Mouse (Mus musculus) frontal cortex, postnatal 10 days (tissue): ENCODE data around the gene Samd14.

Experiments
- DNase-seq, 2 experiments: peaks; one replicate each; pipeline ENCODE4 v3.0.0; 2022; ENCODE audit warnings: low spot score in 2 of 2, mixed read lengths in 1 of 2

The Samd14 gene

DNA sequence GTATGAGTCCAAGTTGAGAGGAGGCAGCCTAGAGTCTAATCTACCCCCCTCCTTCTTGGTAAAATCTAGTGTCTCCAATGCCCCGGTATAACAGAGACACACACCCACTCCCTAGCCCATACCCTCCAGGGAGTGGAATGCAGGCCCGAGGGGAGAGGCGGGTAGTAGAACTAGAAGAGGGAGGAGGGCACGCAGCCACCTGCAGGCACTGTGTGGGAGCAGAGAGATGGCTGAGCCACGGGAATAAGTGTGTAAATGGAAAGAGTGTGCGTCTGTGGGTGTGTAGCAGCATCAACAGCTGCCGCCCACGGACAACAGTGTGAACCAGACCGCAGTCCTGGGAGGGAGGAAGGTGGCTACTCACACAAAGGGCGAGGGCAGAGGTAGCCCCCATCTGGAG is 25.2 kb downstream of the Samd14 start:
- no peak for DNase-seq

DNA sequence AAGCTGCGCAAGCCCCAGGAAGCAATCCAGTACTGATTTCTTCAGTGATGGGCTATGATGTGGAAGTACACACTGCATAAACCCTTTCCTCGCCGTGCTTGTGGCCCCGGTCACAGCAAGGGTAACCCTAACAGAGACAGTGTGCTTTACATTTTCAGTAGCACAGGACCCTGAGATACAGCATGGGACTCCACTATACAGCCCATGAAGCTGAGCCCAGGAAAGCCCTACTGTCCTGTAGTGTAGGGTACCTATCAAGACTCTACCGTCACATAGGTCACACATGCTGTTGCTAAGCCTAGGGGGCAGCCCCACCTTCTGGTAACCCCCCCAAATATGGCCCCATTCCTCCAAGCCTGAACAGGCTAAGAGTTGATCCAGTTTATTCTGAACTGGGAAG is 26.8 kb downstream of the Samd14 start:
- no peak for DNase-seq

DNA sequence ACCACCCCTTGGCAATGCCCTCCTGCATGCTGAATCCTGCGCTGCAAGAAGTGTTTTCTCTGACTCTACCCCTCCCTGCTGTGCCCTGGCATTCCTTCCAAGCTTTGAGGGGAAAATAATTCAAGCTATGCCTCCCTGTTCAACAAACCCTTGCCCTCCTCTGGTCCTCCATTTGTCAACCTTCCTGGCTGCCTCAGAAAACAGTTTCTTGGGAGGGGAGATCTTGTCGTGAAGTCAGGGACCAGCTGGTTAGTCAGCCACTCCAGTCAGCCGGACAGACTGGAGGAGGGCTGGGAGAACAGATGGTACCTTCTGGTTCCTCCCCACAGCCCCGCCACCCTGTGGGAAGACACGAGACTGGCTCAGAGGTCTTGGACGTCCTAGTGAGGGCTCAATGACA is 27.6 kb downstream of the Samd14 start:
- DNase-seq: no peak

DNA sequence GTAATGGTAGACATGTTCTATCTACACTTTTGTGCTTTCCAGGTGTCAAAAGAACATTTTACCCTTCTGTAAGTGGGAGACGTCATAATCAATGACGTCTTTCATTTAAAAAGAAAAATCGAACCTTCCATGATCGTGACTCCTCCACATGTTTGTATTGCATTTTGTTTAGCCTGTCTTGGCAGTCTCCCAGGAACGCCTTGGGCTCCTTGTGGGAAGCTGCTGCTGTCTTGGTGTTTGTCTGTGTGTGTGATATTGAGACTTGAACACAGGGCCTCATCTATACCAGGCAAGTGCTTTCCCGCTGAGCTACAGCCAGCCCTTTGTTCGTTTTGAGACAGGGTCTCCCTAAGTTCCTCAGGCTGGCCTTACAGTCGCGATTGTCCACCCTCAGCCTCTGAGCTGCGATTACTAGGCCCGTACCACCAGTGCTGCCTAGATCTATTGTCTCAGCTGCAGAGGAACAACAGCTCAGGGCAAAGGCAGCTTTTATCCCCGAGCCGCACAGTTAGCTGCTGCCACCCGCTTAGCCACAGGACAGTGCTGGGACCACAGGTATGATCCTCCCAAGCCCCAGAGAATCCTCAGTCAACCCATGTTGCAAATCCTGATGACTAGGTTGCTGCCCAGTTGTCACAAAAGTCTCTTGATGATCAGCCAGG is 28.6 kb downstream of the Samd14 start:
- no peak for DNase-seq

DNA sequence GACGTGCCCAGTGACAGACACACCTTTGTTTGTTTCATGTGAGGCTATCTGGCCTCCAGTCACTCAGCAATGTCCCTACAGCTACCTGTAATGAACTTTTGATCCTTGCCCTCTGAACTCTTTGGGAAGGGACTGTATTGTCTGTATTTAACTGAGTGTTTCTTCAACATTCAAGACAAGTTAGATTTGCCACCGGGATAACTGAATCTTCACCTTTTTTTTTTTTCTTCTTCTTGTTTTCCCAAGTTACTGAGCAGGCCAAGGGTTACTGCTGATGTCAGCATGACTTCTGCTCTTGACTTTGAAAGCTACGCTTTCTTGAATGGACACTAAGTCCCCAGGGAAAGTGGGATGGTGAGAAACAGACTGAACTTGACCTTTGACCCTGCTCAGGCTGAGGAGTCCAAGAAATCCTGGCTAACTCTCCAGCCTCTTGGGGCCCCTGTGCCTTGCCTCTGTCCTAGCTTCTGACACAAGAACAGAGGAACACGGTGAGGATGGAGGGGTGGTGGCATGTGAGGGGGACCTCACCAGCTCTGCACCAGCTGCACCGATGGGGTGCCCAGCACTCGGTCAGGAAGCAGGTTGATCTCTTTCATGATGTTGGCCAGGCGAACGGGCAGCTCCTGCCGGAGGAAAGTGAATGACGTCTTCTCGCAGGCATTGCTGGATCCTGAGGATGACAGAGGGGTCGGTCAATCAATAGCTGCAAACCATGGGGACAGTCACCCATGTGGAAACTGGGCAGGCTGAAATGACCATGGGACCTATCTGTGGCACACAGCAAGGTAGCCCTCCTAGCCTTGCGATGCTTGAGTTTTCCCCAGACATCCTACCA is 29.4 kb downstream of the Samd14 start:
- no peak for DNase-seq

DNA sequence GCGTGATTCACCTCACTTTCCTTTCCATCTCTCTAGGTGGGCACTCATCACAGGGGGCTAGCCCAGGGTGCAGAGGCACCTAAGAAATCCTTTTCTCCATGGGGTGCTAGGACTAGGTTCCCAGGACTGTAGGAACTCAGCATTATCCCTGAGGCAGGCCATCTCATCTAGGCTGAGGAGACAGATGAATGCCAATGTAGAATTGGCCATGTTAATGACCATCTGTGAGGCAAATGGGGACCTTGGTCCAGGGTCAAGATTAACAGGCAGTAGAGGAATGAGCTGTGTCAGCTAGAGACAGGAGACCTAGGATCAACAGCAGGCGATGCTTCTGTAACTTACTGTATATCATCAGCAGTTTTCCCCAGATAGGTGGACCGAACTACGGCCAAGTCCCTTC is 30.1 kb downstream of the Samd14 start:
- DNase-seq: no peak

DNA sequence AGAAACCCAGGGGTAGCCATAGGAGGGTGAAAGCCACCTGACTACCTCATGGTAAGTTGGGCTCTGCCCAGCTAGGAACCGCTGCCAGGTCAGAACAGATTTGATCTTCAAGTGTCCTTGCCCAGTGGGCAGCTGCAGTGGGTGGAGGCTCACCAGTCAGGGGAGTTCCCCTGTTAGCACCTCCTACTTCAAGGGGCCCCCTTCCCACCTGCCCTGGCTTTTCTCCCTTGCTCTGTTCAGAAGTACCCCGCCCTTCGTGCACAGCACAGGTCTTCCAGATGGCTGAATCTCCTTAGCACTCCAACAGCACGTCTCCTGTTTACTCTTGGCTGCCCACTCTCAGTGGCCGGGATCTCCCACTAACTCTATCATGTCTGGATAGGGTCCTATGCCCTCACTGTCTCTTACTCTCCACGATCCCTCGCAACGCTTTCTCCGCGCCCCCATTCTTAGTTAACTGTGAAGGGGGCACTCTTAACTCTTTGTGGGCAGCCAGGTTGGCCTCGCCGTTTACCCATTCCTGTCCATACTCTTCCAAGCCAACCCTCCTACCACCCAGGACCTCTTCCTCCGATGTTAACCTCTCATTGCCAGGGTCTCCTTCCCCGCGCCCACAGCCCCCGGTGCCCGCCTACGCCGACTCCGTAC is 30.9 kb downstream of the Samd14 start:
- DNase-seq: no peak

DNA sequence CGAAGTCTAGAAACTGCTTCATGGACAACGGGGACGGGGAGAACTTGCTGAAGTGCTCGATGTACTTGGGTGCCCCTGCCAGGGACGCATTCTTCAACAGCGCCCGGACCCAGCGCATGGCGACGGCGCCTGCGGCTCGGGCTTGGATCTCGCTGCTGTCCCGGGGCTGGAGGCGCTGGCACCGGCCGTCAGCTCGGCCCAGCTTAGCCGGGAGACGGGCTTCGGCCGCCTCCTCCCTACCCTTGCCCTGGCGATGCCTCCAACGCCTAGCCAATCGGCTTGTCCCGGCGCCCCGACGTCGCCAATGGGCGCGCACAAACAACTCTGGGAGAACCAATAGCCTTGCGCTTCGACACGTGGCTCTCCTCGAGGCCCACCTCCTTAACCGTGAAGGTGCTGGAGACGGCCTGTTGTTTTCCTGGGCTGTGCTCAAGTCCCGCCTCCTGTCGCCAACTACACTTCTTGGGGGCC is 31.5 kb downstream of the Samd14 start, which contains the start of gene Pdk2:
Pdk2 (minus strand) TSS at position 216 of the 471 bp plus-strand sequence.
- peak; percentile 96 for DNase-seq

DNA sequence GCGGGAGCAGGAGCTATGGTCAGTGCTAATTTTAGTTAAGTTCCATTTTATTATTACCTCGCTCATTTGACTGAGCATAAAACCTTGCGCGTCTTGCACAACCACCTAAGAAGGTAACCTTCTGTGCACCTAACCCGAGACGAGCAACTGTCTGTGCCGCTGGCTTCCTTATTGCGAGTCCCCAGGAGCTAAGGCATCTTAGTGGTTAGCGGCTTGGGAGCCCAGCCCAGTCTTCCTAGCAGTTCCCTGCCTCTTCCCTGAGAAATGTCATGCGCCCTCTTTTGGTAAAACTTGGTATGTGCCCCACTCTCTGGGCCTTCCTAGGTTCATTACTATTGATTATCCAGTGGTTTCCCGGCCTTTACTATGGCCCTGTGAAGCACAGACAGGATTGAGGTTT is 32.4 kb downstream of the Samd14 start:
- peak in 1 of 2 experiments; percentile 77 for DNase-seq

DNA sequence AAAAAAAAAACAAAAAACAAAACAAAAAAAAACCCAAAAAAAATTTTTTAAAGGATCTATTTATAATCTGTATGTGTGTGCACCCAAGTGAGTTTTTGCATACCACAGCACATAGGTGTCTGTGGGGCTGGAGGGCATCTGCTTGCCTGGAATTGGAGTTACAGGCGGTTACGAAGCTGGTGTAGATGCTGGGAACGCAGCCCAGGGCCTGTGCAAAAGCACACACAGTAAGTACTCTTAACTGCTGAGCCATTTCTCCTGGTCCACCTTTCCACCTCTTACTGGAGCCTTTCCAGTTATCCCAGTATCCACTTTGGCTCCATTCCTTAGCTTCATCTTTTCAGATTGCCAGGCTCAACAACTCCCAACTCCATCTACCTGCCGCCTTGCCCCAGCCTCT is 33.4 kb downstream of the Samd14 start:
- DNase-seq: no peak

DNA sequence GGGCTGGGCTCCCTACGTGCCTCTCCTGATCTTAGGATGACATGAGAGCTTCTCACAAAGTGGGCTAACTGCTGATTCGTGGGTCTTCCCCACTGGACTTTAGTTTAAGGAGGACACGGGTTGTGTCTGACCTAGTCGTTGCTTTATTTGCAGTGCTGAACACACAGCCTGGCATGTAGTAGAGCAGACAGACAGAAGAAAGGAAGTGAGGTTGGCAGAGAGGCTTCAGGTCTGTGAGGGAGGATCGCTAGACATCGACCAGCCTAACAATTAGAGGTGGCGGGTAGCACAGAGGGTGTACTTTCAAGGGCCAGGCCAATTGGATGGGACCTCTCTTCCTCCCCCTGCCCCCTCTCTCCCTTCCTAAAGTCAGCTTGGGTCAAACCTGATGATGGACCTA is 33.9 kb downstream of the Samd14 start:
- no peak for DNase-seq

DNA sequence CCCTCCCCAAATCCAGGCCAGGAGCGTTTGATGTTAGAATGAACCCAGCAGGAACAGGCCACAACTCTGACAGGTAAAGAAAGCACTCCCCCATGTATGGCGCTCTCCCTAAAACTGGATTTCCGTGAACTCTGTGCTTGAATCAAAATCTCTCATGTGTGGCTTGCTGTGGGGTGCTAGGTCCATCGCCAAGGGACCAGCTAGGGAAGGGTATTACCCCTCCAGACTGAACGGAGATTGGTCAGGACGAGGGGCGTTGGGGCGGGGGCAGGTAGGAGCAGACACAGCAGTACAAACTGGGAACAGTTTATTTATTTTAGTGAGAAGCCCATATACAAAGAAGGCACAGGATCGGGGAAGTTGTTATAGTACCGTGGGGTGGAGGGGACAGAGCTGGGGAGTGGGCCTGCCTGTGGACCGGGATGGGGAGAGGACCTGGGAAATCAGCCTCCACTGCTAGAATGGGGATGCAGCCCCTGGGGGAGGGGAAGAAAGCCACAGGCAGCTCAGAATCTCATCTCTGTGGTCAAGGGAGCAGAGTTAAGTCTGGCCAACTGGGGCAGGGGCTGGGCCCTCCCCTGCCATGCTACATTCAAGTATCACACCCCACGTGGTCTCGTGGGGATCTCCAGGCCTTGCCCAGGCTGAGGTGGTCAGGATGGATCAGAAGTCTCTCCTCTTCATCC is 34.6 kb downstream of the Samd14 start:
- DNase-seq: no peak

DNA sequence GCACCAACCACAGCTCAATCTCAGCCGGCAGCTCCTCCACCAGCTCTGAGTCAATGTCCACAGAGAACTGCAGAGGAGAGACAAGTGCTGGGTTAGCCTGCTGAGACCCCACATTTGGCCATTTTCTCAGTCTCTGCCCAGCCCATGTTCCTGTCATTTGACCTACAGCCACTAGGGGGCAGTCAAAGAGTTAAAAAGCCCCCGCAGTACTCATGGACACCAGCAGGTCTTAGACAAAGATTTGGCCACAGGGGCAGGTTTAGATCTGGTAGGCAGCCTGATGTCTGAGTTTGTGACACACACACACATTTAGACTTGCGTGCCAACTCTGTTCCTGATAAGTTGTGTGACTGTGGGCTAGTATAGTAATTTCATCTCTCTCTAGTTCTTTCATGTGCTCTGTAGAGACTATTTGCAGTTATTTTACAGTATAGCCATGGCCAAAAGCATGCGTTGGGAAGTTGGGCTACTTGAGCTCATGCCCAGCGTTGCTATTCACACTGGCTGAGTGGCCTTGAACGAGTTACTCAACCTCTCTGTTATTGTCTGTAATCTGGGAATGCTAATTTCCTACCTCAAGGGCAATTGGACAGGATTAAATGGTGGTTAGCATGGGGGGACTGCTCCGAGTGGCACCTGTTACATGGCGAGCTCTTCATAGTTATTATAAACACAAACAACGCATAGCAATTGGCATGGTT is 37.5 kb downstream of the Samd14 start:
- DNase-seq: no peak

DNA sequence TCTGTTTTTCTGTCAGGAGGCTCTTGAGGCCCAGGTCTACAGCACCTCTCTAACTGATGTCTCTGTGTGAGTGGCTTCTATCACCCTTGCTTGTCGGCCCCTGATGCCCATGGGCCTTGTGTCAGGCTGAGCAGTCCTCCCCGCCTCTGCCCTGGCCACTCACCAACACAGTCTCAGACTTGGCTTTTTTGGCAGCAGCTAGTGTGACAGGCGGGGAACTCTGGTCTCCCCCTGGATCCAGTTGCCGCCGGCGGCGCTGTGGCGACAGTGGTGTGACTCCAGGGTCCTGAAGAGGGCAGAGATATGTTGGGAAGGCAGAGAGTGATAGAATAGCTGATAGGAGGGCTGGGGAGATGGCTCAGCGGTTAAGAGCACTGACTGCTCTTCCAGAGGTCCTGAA is 43.4 kb downstream of the Samd14 start:
- DNase-seq: no peak

DNA sequence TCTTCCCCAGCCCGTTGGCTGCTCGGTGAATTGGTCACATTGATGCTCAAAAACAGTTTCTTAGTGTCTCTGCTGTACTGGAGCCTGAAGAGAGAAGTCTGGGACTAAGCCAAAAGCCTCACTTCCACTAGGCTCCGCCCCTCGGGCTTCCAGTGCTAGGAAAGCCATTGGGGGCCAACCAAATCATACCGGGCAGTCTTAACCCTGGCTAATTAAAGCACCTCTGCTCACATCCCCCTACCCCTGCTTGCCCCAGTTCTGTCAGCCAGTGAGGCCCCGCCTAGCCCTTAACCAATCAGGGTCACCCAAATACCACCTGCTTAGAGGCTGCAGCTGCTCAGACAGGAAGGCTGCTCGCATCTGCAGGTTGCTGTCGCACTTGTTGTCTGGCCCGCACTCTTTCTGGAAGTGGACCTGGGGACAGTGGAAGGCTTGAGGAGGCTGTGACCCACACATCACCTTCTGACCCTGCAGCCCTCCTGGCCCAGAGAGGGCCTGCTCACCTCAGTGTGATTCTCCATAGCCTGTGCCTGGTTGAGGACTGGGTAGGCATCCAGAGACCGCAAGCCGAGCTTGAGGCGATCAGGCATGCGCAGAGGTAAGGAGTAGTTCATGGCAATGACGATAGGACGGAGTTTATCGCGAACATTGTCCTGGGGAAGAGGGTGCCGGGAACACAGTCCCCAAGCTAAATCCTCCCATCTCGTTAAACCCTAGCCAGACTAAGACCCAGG is 47.3 kb downstream of the Samd14 start:
- DNase-seq: no peak

DNA sequence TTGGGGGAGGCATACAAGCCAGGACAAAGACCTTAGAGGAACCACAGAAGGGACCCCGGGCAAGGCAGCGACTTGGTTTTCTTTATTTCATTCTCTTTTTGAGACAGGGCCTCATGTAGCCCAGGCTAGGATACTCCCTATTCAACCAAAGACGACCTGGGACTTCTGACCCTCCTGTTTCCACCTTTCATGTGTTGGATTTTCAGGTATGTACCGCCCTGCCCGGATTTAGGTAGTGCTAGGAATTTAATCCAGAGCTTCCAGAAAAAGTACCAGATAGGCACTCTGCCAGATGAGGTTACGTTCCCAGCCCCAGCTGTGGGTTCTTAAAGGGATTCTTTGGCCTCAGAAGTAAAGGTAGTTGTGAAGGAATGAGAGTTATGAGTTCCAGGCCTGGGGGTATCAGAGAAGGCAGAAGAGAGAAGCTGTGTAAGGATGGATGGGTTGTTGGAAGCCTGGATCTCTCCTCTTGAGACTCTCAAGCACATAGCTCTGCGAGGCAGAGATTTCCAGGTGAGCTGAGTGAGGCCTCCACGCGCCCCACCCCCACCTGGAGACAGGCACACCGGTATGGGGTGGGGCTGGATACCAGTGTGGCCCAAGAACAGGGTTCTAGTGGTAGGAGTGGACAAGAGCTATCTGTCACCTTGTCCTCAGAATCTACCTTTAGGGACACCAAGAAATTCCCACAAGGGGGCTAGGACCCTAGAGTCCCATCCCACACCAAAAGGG is 59.7 kb downstream of the Samd14 start:
- DNase-seq: no peak

DNA sequence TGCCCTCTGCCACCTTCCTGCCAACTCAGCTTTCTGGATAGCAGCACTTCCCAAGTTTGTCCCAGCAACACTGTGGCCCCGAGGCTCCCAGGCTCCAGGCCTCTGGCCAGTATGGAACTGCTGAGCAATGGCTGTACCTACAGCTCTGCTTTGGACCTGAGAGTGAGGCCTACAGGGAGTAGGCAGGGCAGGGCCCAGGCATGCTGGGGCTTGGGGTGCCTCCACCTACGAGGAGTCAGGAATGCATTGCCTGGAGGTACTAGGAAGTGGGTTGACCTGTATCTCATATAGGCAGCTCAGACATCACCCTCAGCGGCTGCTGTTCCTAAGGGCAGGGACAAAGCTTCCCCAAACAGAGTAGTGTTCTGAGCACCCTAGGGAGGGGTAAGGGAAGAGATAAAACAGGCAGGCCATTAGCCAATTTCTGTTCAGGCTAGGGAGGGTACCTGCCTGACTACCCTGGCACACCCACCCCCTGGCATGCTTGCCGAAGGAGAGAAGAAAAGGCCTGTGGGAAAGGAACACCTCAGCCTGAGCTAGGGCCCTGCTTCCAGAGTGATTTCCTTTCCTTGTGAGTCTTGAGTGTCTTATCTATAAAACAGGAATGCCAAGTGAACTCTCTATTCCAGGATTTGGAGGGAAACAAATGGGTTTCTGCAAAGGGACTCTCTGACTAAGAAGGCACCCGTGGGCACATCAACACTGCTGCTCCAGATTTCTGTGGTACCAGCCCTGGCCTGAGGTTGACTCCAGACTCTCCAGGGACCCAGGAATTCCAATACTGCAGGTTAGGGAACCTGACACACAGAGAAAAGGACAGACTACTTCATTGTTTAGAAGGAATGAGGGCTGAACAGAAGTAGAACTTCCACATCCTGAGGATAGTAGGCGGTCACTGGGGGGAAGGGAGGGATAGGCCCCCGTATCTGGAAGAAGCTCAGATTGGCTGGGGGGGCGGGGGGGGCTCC is 60.7 kb downstream of the Samd14 start:
- DNase-seq: no peak

DNA sequence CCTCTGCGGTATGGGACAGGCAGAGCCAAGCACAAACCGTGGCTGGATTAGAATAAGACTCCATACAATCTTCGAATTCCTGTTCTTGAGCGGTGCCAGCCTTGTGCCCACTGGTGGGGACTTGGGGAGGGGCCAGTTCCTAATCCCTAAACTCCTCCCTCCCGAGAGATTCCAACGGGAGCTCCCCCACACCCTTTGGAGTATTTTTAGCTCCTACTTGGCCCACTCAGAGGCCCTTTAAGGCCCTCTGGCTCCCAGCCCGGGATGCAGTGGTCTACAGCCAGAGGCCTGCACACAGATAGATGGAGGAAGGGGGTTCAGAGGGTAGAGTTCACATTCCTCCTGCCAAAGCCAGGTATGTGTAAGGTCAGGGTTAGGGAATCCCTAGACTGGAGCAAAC is 61.6 kb downstream of the Samd14 start:
- no peak for DNase-seq

DNA sequence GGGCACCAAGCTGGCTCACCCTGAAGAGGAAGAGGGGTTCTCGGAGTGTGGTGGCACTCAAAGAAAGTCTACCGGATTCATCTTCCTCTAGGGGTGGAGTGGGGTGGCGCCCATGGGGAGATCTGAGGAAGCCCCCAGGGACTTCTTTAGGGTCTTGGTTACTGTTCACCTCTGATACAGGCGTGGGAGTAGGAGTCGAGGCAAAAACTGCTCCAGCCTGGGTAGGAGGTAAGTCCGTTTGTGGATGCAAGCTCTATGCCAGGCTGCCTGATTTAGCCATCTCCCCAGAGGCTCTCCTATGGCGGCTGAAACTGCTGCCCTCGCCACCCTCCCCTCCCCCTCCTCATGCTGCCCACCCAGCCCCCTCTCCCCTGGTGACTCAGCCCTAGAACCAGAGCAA is 62.5 kb downstream of the Samd14 start:
- DNase-seq: no peak
